ENCODE assay signal across 22 mouse cellular contexts in genomic region chr16:7047421-7047820, GRCm38 (mm10).
"Had no signal": no experiment of that assay in that cellular context is flagged by ENCODE, and none has a peak within 500 bp of the region (broad histone marks: within the 10 kb centered on the region; RNA-seq: fewer than 3 reads in every experiment).

No protein-coding gene starts in this region.

- H3K4me1 ChIP-seq: megakaryocyte, embryonic 14.5 days had no signal

- H3K36me3 ChIP-seq: limb, embryonic 12.5 days; limb, embryonic 15.5 days; midbrain, embryonic 10.5 days; midbrain, embryonic 13.5 days; neural tube, embryonic 12.5 days; stomach, embryonic 15.5 days had no signal

- H3K4me3 ChIP-seq: limb, embryonic 12.5 days; limb, embryonic 15.5 days; megakaryocyte, embryonic 14.5 days; midbrain, embryonic 10.5 days; midbrain, embryonic 13.5 days; neural tube, embryonic 12.5 days; stomach, embryonic 15.5 days had no signal

- DNase-seq: kidney, adult 2 months; kidney, postnatal 25 days; left cerebral cortex, postnatal 4 days; liver, postnatal 0 days; lung, embryonic 14.5 days; lung, postnatal 10 days; lung, postnatal 36 days; right cerebral cortex, adult 18-20 months; right cerebral cortex, postnatal 25 days; spleen, adult 18-20 months; thymus, postnatal 25 days had no signal

- H3K27me3 ChIP-seq: limb, embryonic 15.5 days; megakaryocyte, embryonic 14.5 days; neural tube, embryonic 12.5 days; stomach, embryonic 15.5 days had no signal

- H3K27ac ChIP-seq: kidney, postnatal 0 days; limb, embryonic 12.5 days; limb, embryonic 15.5 days; liver, embryonic 14.5 days; midbrain, embryonic 10.5 days; midbrain, embryonic 13.5 days; neural tube, embryonic 12.5 days; stomach, embryonic 15.5 days had no signal

- H3K4me2 ChIP-seq: limb, embryonic 12.5 days; limb, embryonic 15.5 days; liver, embryonic 11.5 days; lung, embryonic 14.5 days; midbrain, embryonic 13.5 days; neural tube, embryonic 12.5 days; stomach, embryonic 15.5 days had no signal

- H3K9me3 ChIP-seq: limb, embryonic 12.5 days; limb, embryonic 15.5 days; megakaryocyte, embryonic 14.5 days; midbrain, embryonic 10.5 days; midbrain, embryonic 13.5 days; neural tube, embryonic 12.5 days; stomach, embryonic 15.5 days had no signal

- ATAC-seq: liver, postnatal 0 days; midbrain, embryonic 13.5 days; midbrain, embryonic 16.5 days had no signal

- H3K9ac ChIP-seq: limb, embryonic 12.5 days; limb, embryonic 15.5 days; liver, embryonic 14.5 days; liver, postnatal 0 days; lung, embryonic 14.5 days; midbrain, embryonic 13.5 days; neural tube, embryonic 12.5 days; stomach, embryonic 15.5 days had no signal
